Mouse (Mus musculus) embryonic facial prominence, embryonic 15.5 days (tissue): ENCODE measurements around the gene Shroom3. TPM values are rescaled to one million over a fixed set of nuclear protein-coding genes. Genes with fewer than 3 reads are reported as not detected.

Experiments
- ATAC-seq: fragments of 200-750 bp; cut with Nextera tagmentation; 2 replicates; pipeline ENCODE4 v1.8.0; 2017; ENCODE audit warnings: low read depth, moderate TSS enrichment; ENCODE audit not compliant: insufficient number of reproducible peaks, low FRiP score, low TSS enrichment
- H3K27ac ChIP-seq: fragments of 300-500 bp; sonication (generic); replicated peaks from 2 replicates; pipeline ENCODE4 v1.5.1; 2015; ENCODE audit warnings: mild to moderate bottlenecking, inconsistent platforms
- H3K27me3 ChIP-seq: fragments of 300-500 bp; sonication (generic); 2 replicates; pipeline ENCODE4 v1.6.1; 2015; ENCODE audit warnings: inconsistent platforms
- H3K36me3 ChIP-seq: fragments of 300-500 bp; sonication (generic); 2 replicates; pipeline ENCODE4 v1.6.1; 2015; ENCODE audit warnings: mild to moderate bottlenecking, inconsistent platforms
- H3K4me1 ChIP-seq: fragments of 300-500 bp; sonication (generic); 2 replicates; pipeline ENCODE4 v1.6.1; 2015; ENCODE audit warnings: inconsistent platforms
- H3K4me2 ChIP-seq: fragments of 300-500 bp; sonication (generic); replicated peaks from 2 replicates; pipeline ENCODE4 v1.6.1; 2015; ENCODE audit warnings: mild to moderate bottlenecking, inconsistent platforms
- H3K4me3 ChIP-seq: fragments of 300-500 bp; sonication (generic); replicated peaks from 2 replicates; pipeline ENCODE4 v1.5.1; 2015; ENCODE audit warnings: mild to moderate bottlenecking, inconsistent platforms
- H3K9ac ChIP-seq: fragments of 300-500 bp; sonication (generic); 2 replicates; pipeline ENCODE4 v1.6.1; 2015; ENCODE audit warnings: inconsistent platforms
- H3K9me3 ChIP-seq: fragments of 300-500 bp; sonication (generic); replicated peaks from 2 replicates; pipeline ENCODE4 v1.6.1; 2016; ENCODE audit warnings: inconsistent platforms
- WGBS: fragments of 180-500 bp; shearing (Covaris S2); methylation state at CpG from one replicate; pipeline ENCODE4 v1.1.7; 2015; 5-methylcytosine and 5-hydroxymethylcytosine counted together
- polyA plus RNA-seq: library from polyadenylated mRNA; unstranded; fragments of >200 nt; fragmentation: Nextera tagmentation; extraction: Ambion mirVana; gene quantifications from 2 replicates; pipeline ENCODE4 v1.2.1, GENCODE M21; 2015

Shroom3 gene
- polyA plus RNA-seq, 1 experiment from 2014 or later = 3.9 TPM

GRCm38 (mm10) chr5:92681861-92682260 is 1.4 kb upstream of the Shroom3 start:
- peaks cover 10% of the 10 kb centered on the region for H3K4me1 ChIP-seq
- no peak overlapping the region for H3K4me2 ChIP-seq
- H3K36me3 ChIP-seq = no peaks in the 10 kb centered on the region
- WGBS = 87% methylated on average over 10 of the region's 10 CpGs
- no peak overlapping the region for H3K27ac ChIP-seq
- H3K9ac ChIP-seq = no peak overlapping the region
- H3K4me3 ChIP-seq = no peak overlapping the region
- no peaks in the 10 kb centered on the region for H3K9me3 ChIP-seq
- H3K27me3 ChIP-seq = peaks cover 4% of the 10 kb centered on the region; the same call in 1 of the 2 replicates
- ATAC-seq = no peak

- H3K4me1 ChIP-seq = peaks cover 10% of the 10 kb centered on the region
- H3K9me3 ChIP-seq = no peaks in the 10 kb centered on the region
- WGBS = 1% methylated on average over 39 of the region's 39 CpGs
- peak overlapping the region; percentile 29 for H3K9ac ChIP-seq
- ATAC-seq = no peak
- peak overlapping the region; percentile 95 for H3K4me2 ChIP-seq
- peak overlapping the region; percentile 46 for H3K4me3 ChIP-seq
- peaks cover 4% of the 10 kb centered on the region; the same call in 1 of the 2 replicates for H3K27me3 ChIP-seq
- H3K36me3 ChIP-seq = no peaks in the 10 kb centered on the region
- 0 out of 2 replicates have a peak overlapping the region, but pooled peaks have one; percentile 8 for H3K27ac ChIP-seq
These were observed 450 bp upstream of the Shroom3 start for GRCm38 (mm10) chr5:92682621-92683348.

GRCm38 (mm10) chr5:92683871-92684475 is 738 bp downstream of the Shroom3 start:
- peaks cover 10% of the 10 kb centered on the region for H3K4me1 ChIP-seq
- H3K4me3 ChIP-seq = peak overlapping the region; percentile 46; the same call in 1 of the 2 replicates
- 30% methylated on average over 9 of the region's 9 CpGs for WGBS
- no peak overlapping the region for H3K27ac ChIP-seq
- peak overlapping the region; percentile 95 for H3K4me2 ChIP-seq
- no peak overlapping the region for H3K9ac ChIP-seq
- no peak for ATAC-seq
- H3K27me3 ChIP-seq = peaks cover 4% of the 10 kb centered on the region; the same call in 1 of the 2 replicates
- H3K9me3 ChIP-seq = no peaks in the 10 kb centered on the region
- H3K36me3 ChIP-seq = no peaks in the 10 kb centered on the region

GRCm38 (mm10) chr5:92684715-92685460 is 1.7 kb downstream of the Shroom3 start:
- Histone ChIP-seq H3K4me1 (peaks cover 10% of the 10 kb centered on the region), H3K36me3 (no peaks in the 10 kb centered on the region), H3K4me2 (no peak overlapping the region), H3K27me3 (peaks cover 4% of the 10 kb centered on the region; the same call in 1 of the 2 replicates), H3K27ac (no peak overlapping the region), H3K9me3 (no peaks in the 10 kb centered on the region), H3K9ac (no peak overlapping the region), H3K4me3 (no peak overlapping the region)
- 91% methylated on average over 16 of the region's 16 CpGs for WGBS
- ATAC-seq = no peak

GRCm38 (mm10) chr5:92688124-92688523 is 4.9 kb downstream of the Shroom3 start:
- peaks cover 4% of the 10 kb centered on the region; the same call in 1 of the 2 replicates for H3K27me3 ChIP-seq
- no peak for ATAC-seq
- no peak overlapping the region for H3K27ac ChIP-seq
- no peak overlapping the region for H3K9ac ChIP-seq
- WGBS = 80% methylated on average over 5 of the region's 5 CpGs
- no peaks in the 10 kb centered on the region for H3K9me3 ChIP-seq
- peaks cover 5% of the 10 kb centered on the region; the same call in 1 of the 2 replicates for H3K4me1 ChIP-seq
- H3K4me3 ChIP-seq = no peak overlapping the region
- no peak overlapping the region for H3K4me2 ChIP-seq
- no peaks in the 10 kb centered on the region for H3K36me3 ChIP-seq

- no peak overlapping the region for H3K9ac ChIP-seq
- no peaks in the 10 kb centered on the region for H3K9me3 ChIP-seq
- H3K27ac ChIP-seq = no peak overlapping the region
- no peaks in the 10 kb centered on the region for H3K36me3 ChIP-seq
- 74% methylated on average over 9 of the region's 9 CpGs for WGBS
- H3K4me2 ChIP-seq = no peak overlapping the region
- H3K4me3 ChIP-seq = no peak overlapping the region
- peaks cover under 1% of the 10 kb centered on the region; the same call in 1 of the 2 replicates for H3K4me1 ChIP-seq
- peaks cover 4% of the 10 kb centered on the region; the same call in 1 of the 2 replicates for H3K27me3 ChIP-seq
- ATAC-seq = peak; percentile 65; the same call in 1 of the 2 replicates
These were observed 5.3 kb downstream of the Shroom3 start for GRCm38 (mm10) chr5:92688569-92688968.

GRCm38 (mm10) chr5:92692206-92693007 is 9.2 kb downstream of the Shroom3 start:
- 56% methylated on average over 16 of the region's 16 CpGs for WGBS
- no peak overlapping the region for H3K4me2 ChIP-seq
- no peaks in the 10 kb centered on the region for H3K9me3 ChIP-seq
- H3K9ac ChIP-seq = no peak overlapping the region
- H3K27ac ChIP-seq = no peak overlapping the region
- no peak for ATAC-seq
- no peaks in the 10 kb centered on the region for H3K36me3 ChIP-seq
- H3K27me3 ChIP-seq = no peaks in the 10 kb centered on the region
- no peak overlapping the region for H3K4me3 ChIP-seq
- no peaks in the 10 kb centered on the region for H3K4me1 ChIP-seq

- no peaks in the 10 kb centered on the region for H3K9me3 ChIP-seq
- no peaks in the 10 kb centered on the region for H3K27me3 ChIP-seq
- no peak overlapping the region for H3K9ac ChIP-seq
- ATAC-seq = no peak
- no peak overlapping the region for H3K27ac ChIP-seq
- H3K36me3 ChIP-seq = no peaks in the 10 kb centered on the region
- H3K4me3 ChIP-seq = no peak overlapping the region
- H3K4me2 ChIP-seq = no peak overlapping the region
- 90% methylated on average over 3 of the region's 3 CpGs for WGBS
- peaks cover 7% of the 10 kb centered on the region; the same call in 1 of the 2 replicates for H3K4me1 ChIP-seq
These were observed 10.5 kb downstream of the Shroom3 start for GRCm38 (mm10) chr5:92693744-92694143.

- Histone ChIP-seq H3K36me3 (no peaks in the 10 kb centered on the region), H3K9me3 (no peaks in the 10 kb centered on the region), H3K27me3 (no peaks in the 10 kb centered on the region), H3K27ac (no peak overlapping the region), H3K9ac (no peak overlapping the region), H3K4me3 (no peak overlapping the region), H3K4me1 (peaks cover 9% of the 10 kb centered on the region; the same call in 1 of the 2 replicates), H3K4me2 (no peak overlapping the region)
- no peak for ATAC-seq
- WGBS = 71% methylated on average over 10 of the region's 10 CpGs
These were observed 11.2 kb downstream of the Shroom3 start for GRCm38 (mm10) chr5:92694316-92694995.

- Histone ChIP-seq H3K27me3 (no peaks in the 10 kb centered on the region), H3K4me1 (peaks cover 9% of the 10 kb centered on the region; the same call in 1 of the 2 replicates), H3K9me3 (no peaks in the 10 kb centered on the region), H3K4me3 (peak overlapping the region; percentile 21), H3K27ac (no peak overlapping the region), H3K4me2 (peak overlapping the region; percentile 45), H3K9ac (no peak overlapping the region), H3K36me3 (no peaks in the 10 kb centered on the region)
- WGBS = 1% methylated on average over 15 of the region's 15 CpGs
- peak; percentile 83; the same call in 1 of the 2 replicates for ATAC-seq
These were observed 15.0 kb downstream of the Shroom3 start for GRCm38 (mm10) chr5:92698131-92698836.
